Mouse (Mus musculus) forebrain, postnatal 0 days (tissue): ENCODE measurements around the gene Slc7a5. TPM values are rescaled to one million over a fixed set of nuclear protein-coding genes. Genes with fewer than 3 reads are reported as not detected.

Experiments used
- ATAC-seq: fragments of 200-750 bp; cut with Nextera tagmentation; 2 replicates; pipeline ENCODE4 v1.8.0; 2017; ENCODE audit warnings: mild to moderate bottlenecking, moderate library complexity
- DNase-seq: peaks from one replicate; pipeline ENCODE4 v3.0.0-alpha.2; 2015
- H3K27ac ChIP-seq: fragments of 300-500 bp; sonication (generic); 2 replicates; pipeline ENCODE4 v1.5.1; 2014; ENCODE audit warnings: low read depth, mild to moderate bottlenecking, antibody characterized with exemption, low read length, moderate library complexity, mixed read lengths
- H3K27me3 ChIP-seq: fragments of 300-500 bp; sonication (generic); 2 replicates; pipeline ENCODE4 v1.6.1; 2014; ENCODE audit warnings: mild to moderate bottlenecking, low read length, mixed read lengths; ENCODE audit not compliant: insufficient read depth
- H3K36me3 ChIP-seq: fragments of 300-500 bp; sonication (generic); 2 replicates; pipeline ENCODE4 v1.6.1; 2014; ENCODE audit warnings: mild to moderate bottlenecking, moderate library complexity; ENCODE audit not compliant: insufficient read depth
- H3K4me1 ChIP-seq: fragments of 300-500 bp; sonication (generic); 2 replicates; pipeline ENCODE4 v1.6.1; 2014; ENCODE audit warnings: antibody characterized with exemption; ENCODE audit not compliant: insufficient read depth
- H3K4me2 ChIP-seq: fragments of 300-500 bp; sonication (generic); 2 replicates; pipeline ENCODE4 v1.6.1; 2014; ENCODE audit warnings: low read depth, mild to moderate bottlenecking, moderate library complexity
- H3K4me3 ChIP-seq: fragments of 300-500 bp; sonication (generic); 2 replicates; pipeline ENCODE4 v1.5.1; 2014; ENCODE audit warnings: low read depth, low read length, mixed read lengths
- H3K9ac ChIP-seq: fragments of 300-500 bp; sonication (generic); 2 replicates; pipeline ENCODE4 v1.6.1; 2014; ENCODE audit warnings: mild to moderate bottlenecking
- H3K9me3 ChIP-seq: fragments of 300-500 bp; sonication (generic); 2 replicates; pipeline ENCODE4 v1.6.1; 2016; ENCODE audit warnings: low read length
- CTCF ChIP-seq: sonication (generic); IDR thresholded peaks from 2 replicates; pipeline ENCODE4 v1.5.1; 2016; ENCODE audit warnings: antibody characterized with exemption, control low read depth, low read depth
- WGBS: fragments of 180-500 bp; shearing (Covaris S2); extraction: QIAGEN DNeasy Blood & Tissue Kit; methylation state at CpG from one replicate; pipeline ENCODE4 v1.1.7; 2014; 5-methylcytosine and 5-hydroxymethylcytosine counted together
- polyA plus RNA-seq: library from polyadenylated mRNA; unstranded; fragments of >200 nt; fragmentation: Nextera tagmentation; extraction: Ambion mirVana; gene quantifications from 2 replicates; pipeline ENCODE4 v1.2.1, GENCODE M21; 2015
- total RNA-seq: library from RNA; depleted of rRNA; stranded (reverse); fragments of >200 nt; gene quantifications from 2 replicates; pipeline ENCODE4 v1.2.3, GENCODE M21; 2014

The Slc7a5 gene
- total and polyA plus RNA-seq, 2 experiments from 2014 or later: 67.9 to 99.4 TPM

DNA sequence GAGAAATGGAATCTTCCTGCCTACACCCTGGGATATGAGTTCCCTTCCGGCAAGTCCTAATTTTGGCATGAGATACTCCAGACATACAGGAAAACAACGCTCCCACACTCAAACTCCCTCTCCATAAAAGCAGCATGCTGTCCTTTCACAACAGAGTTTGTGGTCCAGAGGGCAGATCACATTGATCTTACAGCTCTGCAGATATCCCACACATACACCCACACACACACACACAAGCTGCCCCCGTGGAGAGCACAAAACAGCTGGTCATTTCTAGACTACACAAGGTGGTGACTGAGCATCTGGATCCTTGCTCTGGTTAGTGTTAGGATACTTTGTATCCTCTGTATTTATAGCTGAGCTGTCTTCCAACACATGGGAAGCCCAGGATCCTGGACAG lies 32.4 kb downstream of the Slc7a5 start:
- no peaks in the 10 kb centered on the region for H3K36me3 ChIP-seq
- ATAC-seq (no peak), DNase-seq (no peak)
- no peak overlapping the region for H3K4me2 ChIP-seq
- H3K9me3 ChIP-seq: no peaks in the 10 kb centered on the region
- no peaks in the 10 kb centered on the region for H3K27me3 ChIP-seq
- H3K27ac ChIP-seq: no peak overlapping the region
- TF ChIP-seq CTCF: no peak
- no peaks in the 10 kb centered on the region for H3K4me1 ChIP-seq
- no peak overlapping the region for H3K4me3 ChIP-seq
- no peak overlapping the region for H3K9ac ChIP-seq
- WGBS: 81% methylated on average over 3 of the region's 3 CpGs

DNA sequence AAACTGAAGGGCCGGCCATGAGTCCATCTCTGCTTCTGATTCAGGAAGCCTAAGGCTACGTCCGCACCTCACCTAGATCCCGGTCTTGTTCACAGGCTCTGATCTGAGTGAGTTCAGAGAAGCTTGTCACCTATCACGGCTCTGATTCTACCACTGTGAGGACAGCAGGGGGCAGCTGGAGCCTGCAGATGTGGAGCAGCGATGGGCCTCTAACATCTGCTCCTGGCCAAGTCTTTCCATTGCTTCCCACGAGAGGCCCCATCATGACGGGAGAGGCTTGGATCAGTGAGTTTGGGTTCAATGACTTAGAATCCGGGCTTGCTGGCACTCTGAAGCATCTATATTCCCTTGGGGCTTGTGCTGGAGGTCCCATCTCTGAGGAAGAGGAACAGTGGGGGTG lies 33.5 kb downstream of the Slc7a5 start:
- Histone ChIP-seq H3K4me1 (no peaks in the 10 kb centered on the region), H3K4me2 (no peak overlapping the region), H3K36me3 (no peaks in the 10 kb centered on the region), H3K9ac (no peak overlapping the region), H3K27ac (no peak overlapping the region), H3K27me3 (no peaks in the 10 kb centered on the region), H3K4me3 (no peak overlapping the region), H3K9me3 (no peaks in the 10 kb centered on the region)
- peak; percentile 36 for DNase-seq
- 68% methylated on average over 9 of the region's 9 CpGs for WGBS
- TF ChIP-seq CTCF: peak; percentile 60
- ATAC-seq: no peak

DNA sequence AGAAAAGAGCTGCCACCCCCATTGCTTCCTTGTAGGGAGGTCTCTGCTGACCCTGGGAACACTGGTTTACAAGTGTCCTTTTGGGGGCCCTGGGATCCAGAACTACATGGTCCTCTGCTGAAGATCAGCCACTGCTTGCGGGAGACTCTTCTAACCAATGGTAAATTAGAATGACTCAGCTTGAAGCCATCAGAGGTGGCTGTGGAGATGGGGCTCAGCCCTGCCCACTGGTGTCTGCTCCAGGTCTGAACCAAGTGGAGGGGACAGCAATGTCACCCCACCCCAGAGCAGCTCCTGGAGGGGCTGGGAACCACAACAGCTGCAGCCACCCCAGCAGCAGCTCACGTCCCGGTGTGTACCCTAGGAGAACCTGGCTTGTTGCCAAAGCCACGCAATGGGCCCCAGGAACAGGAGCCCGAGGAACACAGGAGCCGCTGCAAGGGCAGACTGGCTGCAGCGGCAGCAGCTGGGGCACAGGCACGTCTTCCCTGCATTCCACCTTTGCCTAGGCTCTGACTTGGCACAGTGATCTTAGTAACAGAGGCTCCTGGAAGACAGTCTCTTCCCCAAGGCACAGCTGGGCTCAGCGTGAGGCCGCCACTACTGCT lies 35.6 kb downstream of the Slc7a5 start:
- Histone ChIP-seq H3K4me3 (no peak overlapping the region), H3K9ac (no peak overlapping the region), H3K9me3 (no peaks in the 10 kb centered on the region), H3K4me2 (no peak overlapping the region), H3K27ac (no peak overlapping the region), H3K4me1 (no peaks in the 10 kb centered on the region), H3K36me3 (no peaks in the 10 kb centered on the region), H3K27me3 (no peaks in the 10 kb centered on the region)
- 21% methylated on average over 10 of the region's 10 CpGs for WGBS
- TF ChIP-seq CTCF: no peak
- DNase-seq: no peak
- no peak for ATAC-seq

DNA sequence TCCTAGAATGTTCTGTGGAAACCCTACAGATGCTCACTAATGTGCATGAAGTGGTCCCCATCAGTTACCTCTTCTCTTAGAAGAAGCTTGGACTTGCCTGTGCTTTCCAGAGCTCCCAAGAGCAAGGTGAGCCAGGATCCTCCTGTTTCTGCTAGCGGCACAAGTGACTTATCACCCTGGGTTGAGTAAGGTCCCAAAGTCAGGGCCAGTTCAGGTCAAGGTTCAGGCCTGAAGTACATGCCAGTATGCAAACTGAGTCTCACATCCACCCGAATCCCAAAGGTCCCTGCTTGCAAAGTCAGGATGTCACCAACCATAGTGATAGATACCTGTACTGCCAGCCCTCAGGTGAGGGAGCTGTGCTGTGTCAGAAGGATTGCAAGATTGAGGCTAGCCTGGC lies 37.3 kb downstream of the Slc7a5 start:
- H3K9me3 ChIP-seq: no peaks in the 10 kb centered on the region
- H3K36me3 ChIP-seq: no peaks in the 10 kb centered on the region
- H3K27me3 ChIP-seq: no peaks in the 10 kb centered on the region
- H3K9ac ChIP-seq: no peak overlapping the region
- H3K4me2 ChIP-seq: no peak overlapping the region
- no peak overlapping the region for H3K27ac ChIP-seq
- ATAC-seq (no peak), DNase-seq (no peak)
- H3K4me3 ChIP-seq: no peak overlapping the region
- H3K4me1 ChIP-seq: no peaks in the 10 kb centered on the region
- TF ChIP-seq CTCF: no peak
- WGBS: 94% methylated on average over 2 of the region's 2 CpGs

DNA sequence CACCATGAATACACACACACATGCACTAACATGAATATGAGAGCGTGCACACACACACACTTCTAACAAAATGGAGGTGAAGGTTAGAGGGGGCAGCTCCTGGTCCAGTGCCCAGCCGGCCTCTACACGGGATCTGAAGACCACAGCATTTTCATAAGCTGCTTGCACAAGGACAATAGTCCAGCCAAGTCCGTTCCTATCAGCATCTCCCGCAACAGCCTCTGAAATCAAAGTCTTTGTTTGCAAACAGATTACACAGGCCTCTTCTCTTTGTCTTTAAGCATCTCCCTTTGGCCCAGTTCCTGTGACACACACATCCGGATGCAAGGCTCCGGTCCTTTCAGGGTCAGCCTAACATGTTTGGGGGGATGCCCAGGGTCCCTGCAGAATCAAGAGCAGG lies 38.6 kb downstream of the Slc7a5 start:
- Histone ChIP-seq H3K27ac (no peak overlapping the region), H3K4me3 (no peak overlapping the region), H3K9me3 (no peaks in the 10 kb centered on the region), H3K36me3 (no peaks in the 10 kb centered on the region), H3K9ac (no peak overlapping the region), H3K27me3 (no peaks in the 10 kb centered on the region), H3K4me1 (no peaks in the 10 kb centered on the region), H3K4me2 (no peak overlapping the region)
- DNase-seq: no peak
- ATAC-seq: no peak
- 77% methylated on average over 7 of the region's 7 CpGs for WGBS
- no peak for TF ChIP-seq CTCF

DNA sequence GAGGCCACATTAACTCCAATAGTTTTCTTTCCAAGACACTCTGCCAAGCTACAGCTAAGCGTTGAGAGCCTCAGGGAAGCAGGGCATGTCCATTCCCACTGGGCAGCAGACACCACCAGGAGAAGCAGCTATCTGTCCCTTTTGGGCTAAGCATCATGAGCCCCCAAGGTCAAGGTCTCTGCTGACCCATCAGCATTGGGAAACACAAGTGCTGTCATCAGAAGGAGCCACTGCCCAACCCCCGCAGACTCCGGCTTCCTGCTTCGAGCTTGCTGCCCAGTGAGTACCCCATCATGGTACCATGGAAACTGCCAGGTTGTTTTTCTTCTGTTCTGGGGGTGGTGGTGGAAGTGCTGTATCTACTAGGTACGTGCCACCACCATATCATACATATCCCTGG lies 39.3 kb downstream of the Slc7a5 start:
- 89% methylated on average over 5 of the region's 5 CpGs for WGBS
- no peak overlapping the region for H3K4me3 ChIP-seq

DNA sequence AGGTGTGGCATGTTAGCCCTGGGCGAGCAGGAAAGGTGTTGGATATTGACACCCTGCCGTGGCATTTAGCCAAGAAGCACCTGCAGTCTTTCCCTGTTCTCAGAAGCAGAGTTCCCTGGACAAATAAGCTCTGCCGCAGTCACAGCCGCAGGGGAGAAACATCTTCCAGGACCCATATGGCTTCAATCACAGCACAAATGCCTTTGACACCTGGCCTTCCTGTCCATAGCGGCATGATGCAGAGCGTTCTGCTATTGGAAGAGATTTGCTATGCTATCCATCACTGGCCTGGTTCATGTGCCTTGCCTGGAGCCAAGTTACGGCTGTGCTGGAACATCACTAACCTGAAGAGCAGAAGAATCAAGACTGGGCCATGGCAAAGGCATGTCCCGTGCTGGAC lies 42.1 kb downstream of the Slc7a5 start:
- no peak overlapping the region for H3K27ac ChIP-seq

More for the DNA sequence above, 39.3 kb downstream of the Slc7a5 start:
- no peaks in the 10 kb centered on the region for H3K36me3 ChIP-seq
- no peak for DNase-seq
- no peaks in the 10 kb centered on the region for H3K4me1 ChIP-seq
- H3K4me2 ChIP-seq: no peak overlapping the region
- H3K9me3 ChIP-seq: no peaks in the 10 kb centered on the region
- H3K27me3 ChIP-seq: no peaks in the 10 kb centered on the region
- no peak overlapping the region for H3K9ac ChIP-seq
- ATAC-seq: no peak
- TF ChIP-seq CTCF: no peak
- no peak overlapping the region for H3K27ac ChIP-seq

More for the DNA sequence above, 42.1 kb downstream of the Slc7a5 start:
- H3K9ac ChIP-seq: no peak overlapping the region
- no peak for TF ChIP-seq CTCF
- no peaks in the 10 kb centered on the region for H3K4me1 ChIP-seq
- ATAC-seq: no peak
- 91% methylated on average over 8 of the region's 8 CpGs for WGBS
- no peak for DNase-seq
- H3K27me3 ChIP-seq: no peaks in the 10 kb centered on the region
- H3K36me3 ChIP-seq: no peaks in the 10 kb centered on the region
- H3K4me3 ChIP-seq: no peak overlapping the region
- H3K9me3 ChIP-seq: no peaks in the 10 kb centered on the region
- H3K4me2 ChIP-seq: no peak overlapping the region
